Mouse (Mus musculus): ENCODE measurements at regions not wholly inside any gene's neighbourhood (a gene's known extent, or its start where the extent isn't known, plus 50 kb on each side); places are given as distances from the start of the nearest gene placed in this dataset.
A peak's percentile ranks its signal among the peaks of the same experiment; 100 is the strongest.

DNA sequence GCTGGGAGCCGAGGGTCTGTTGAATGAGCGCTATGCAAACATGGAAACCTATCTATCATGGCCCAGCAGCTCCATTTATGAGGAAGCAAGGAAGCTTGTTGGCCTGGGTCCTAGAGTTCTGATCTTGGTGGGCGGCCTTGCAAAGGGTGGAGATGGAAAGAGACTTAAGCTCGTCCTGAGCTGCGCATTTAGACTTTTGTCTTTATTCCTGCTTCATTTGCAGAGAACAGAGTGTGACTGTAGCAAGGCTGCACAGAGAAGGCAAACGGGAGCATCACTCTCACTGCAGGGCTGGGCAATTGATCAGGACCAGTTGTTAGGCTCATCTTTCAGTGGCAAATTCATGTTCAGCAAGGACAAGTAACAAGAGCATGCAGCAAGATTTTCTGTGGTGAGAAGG is 177.2 kb downstream of the Plod2 start:
- Histone ChIP-seq H3K36me3 (ENCODE audit: control insufficient read depth, insufficient read depth, low read length) (no peaks in the 10 kb centered on the region), H3K9me3 (replicated peaks; ENCODE audit: control insufficient read depth, low read length) (no peaks in the 10 kb centered on the region), H3K27ac (ENCODE audit: low read length) (no peak overlapping the region), H3K4me3 (replicated peaks; ENCODE audit: low read length) (no peak overlapping the region), H3K4me2 (ENCODE audit: low read depth, low read length) (no peak overlapping the region), H3K27me3 (ENCODE audit: control insufficient read depth, insufficient read depth, low read length) (no peaks in the 10 kb centered on the region), H3K9ac (ENCODE audit: low read length) (no peak overlapping the region), H3K4me1 (ENCODE audit: control insufficient read depth, insufficient read depth, low read length) (peaks cover 7% of the 10 kb centered on the region; the same call in 1 of the 2 replicates)
- WGBS = 47% methylated on average over 6 of the region's 6 CpGs
- ATAC-seq (ENCODE audit: insufficient read depth, low FRiP score) = no peak

DNA sequence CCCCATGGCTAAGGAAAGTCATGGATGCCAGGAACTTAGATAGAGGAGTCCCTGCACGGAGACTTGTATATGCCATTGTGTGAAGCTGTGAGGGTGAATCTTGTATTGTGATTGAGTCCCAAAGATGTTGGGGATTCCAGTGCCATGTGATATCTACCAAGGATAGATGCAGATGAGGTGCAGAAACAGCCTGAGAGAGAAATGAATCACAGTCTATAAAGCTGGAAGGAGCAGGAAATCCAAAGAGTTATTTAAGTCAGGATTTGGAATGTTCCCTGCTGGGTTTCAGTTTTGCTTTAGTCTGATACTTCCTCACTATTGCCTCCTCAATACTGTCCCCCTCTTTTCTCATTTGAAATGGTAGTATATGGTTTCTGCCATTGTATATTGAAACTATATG is 186.8 kb downstream of the Plod2 start:
- Histone ChIP-seq H3K4me1 (ENCODE audit: control insufficient read depth, insufficient read depth, low read length) (no peaks in the 10 kb centered on the region), H3K27ac (ENCODE audit: low read length) (no peak overlapping the region), H3K27me3 (ENCODE audit: control insufficient read depth, insufficient read depth, low read length) (no peaks in the 10 kb centered on the region), H3K4me3 (replicated peaks; ENCODE audit: low read length) (no peak overlapping the region), H3K9me3 (replicated peaks; ENCODE audit: control insufficient read depth, low read length) (no peaks in the 10 kb centered on the region), H3K9ac (ENCODE audit: low read length) (no peak overlapping the region), H3K4me2 (ENCODE audit: low read depth, low read length) (no peak overlapping the region), H3K36me3 (ENCODE audit: control insufficient read depth, insufficient read depth, low read length) (no peaks in the 10 kb centered on the region)
- ATAC-seq (ENCODE audit: insufficient read depth, low FRiP score) = no peak
- WGBS = 79% methylated on average over 1 of the region's 1 CpGs

GRCm38 (mm10) chr9:92731396-92731795 is 189.4 kb downstream of the Plod2 start:
- H3K4me1 ChIP-seq (ENCODE audit: control insufficient read depth, insufficient read depth, low read length) = no peaks in the 10 kb centered on the region
- no peak overlapping the region for H3K27ac ChIP-seq (ENCODE audit: low read length)
- H3K4me2 ChIP-seq (ENCODE audit: low read depth, low read length) = no peak overlapping the region
- H3K9me3 ChIP-seq (replicated peaks; ENCODE audit: control insufficient read depth, low read length) = no peaks in the 10 kb centered on the region
- 48% methylated on average over 3 of the region's 3 CpGs for WGBS
- no peak overlapping the region for H3K4me3 ChIP-seq (replicated peaks; ENCODE audit: low read length)
- H3K27me3 ChIP-seq (ENCODE audit: control insufficient read depth, insufficient read depth, low read length) = no peaks in the 10 kb centered on the region
- no peak for ATAC-seq (ENCODE audit: insufficient read depth, low FRiP score)
- no peak overlapping the region for H3K9ac ChIP-seq (ENCODE audit: low read length)
- no peaks in the 10 kb centered on the region for H3K36me3 ChIP-seq (ENCODE audit: control insufficient read depth, insufficient read depth, low read length)

GRCm38 (mm10) chr9:92767532-92767931 is 225.5 kb downstream of the Plod2 start:
- H3K4me3 ChIP-seq (replicated peaks; ENCODE audit: low read length) = no peak overlapping the region

DNA sequence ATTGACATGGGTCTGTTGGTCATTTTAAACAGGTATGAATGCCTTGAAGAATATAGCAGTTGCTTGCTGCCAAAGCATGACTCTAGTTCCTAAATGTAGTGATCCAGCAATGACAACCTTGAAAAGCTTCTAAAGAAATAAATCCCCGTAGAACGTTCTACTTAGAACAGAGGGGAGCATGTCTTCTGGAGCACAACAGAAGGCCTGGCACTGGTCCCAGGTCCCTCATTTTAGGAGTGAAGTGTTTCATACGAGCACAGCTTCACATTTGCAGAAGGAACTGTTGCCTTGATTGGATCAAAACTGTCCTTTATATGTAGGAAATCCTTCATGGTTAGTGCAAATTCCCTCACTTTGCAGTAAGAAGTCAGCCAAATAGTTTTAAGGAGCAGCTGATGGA is 226.4 kb downstream of the Plod2 start:
- no peak overlapping the region for H3K4me3 ChIP-seq (replicated peaks; ENCODE audit: low read length)
- WGBS = 68% methylated on average over 3 of the region's 3 CpGs
- no peaks in the 10 kb centered on the region for H3K9me3 ChIP-seq (replicated peaks; ENCODE audit: control insufficient read depth, low read length)
- ATAC-seq (ENCODE audit: insufficient read depth, low FRiP score) = no peak
- H3K27ac ChIP-seq (ENCODE audit: low read length) = no peak overlapping the region
- no peak overlapping the region for H3K4me2 ChIP-seq (ENCODE audit: low read depth, low read length)
- no peaks in the 10 kb centered on the region for H3K4me1 ChIP-seq (ENCODE audit: control insufficient read depth, insufficient read depth, low read length)
- no peaks in the 10 kb centered on the region for H3K36me3 ChIP-seq (ENCODE audit: control insufficient read depth, insufficient read depth, low read length)
- H3K9ac ChIP-seq (ENCODE audit: low read length) = no peak overlapping the region
- H3K27me3 ChIP-seq (ENCODE audit: control insufficient read depth, insufficient read depth, low read length) = no peaks in the 10 kb centered on the region

More at GRCm38 (mm10) chr9:92767532-92767931, 225.5 kb downstream of the Plod2 start:
- Histone ChIP-seq H3K36me3 (ENCODE audit: control insufficient read depth, insufficient read depth, low read length) (no peaks in the 10 kb centered on the region), H3K4me2 (ENCODE audit: low read depth, low read length) (no peak overlapping the region), H3K27ac (ENCODE audit: low read length) (no peak overlapping the region), H3K9me3 (replicated peaks; ENCODE audit: control insufficient read depth, low read length) (no peaks in the 10 kb centered on the region), H3K27me3 (ENCODE audit: control insufficient read depth, insufficient read depth, low read length) (no peaks in the 10 kb centered on the region), H3K4me1 (ENCODE audit: control insufficient read depth, insufficient read depth, low read length) (no peaks in the 10 kb centered on the region), H3K9ac (ENCODE audit: low read length) (no peak overlapping the region)
- ATAC-seq (ENCODE audit: insufficient read depth, low FRiP score) = no peak

- Histone ChIP-seq H3K27ac (ENCODE audit: low read length) (no peak overlapping the region), H3K4me3 (replicated peaks; ENCODE audit: low read length) (no peak overlapping the region), H3K27me3 (ENCODE audit: control insufficient read depth, insufficient read depth, low read length) (no peaks in the 10 kb centered on the region), H3K36me3 (ENCODE audit: control insufficient read depth, insufficient read depth, low read length) (no peaks in the 10 kb centered on the region), H3K9ac (ENCODE audit: low read length) (no peak overlapping the region), H3K4me1 (ENCODE audit: control insufficient read depth, insufficient read depth, low read length) (no peaks in the 10 kb centered on the region), H3K4me2 (ENCODE audit: low read depth, low read length) (no peak overlapping the region), H3K9me3 (replicated peaks; ENCODE audit: control insufficient read depth, low read length) (no peaks in the 10 kb centered on the region)
- ATAC-seq (ENCODE audit: insufficient read depth, low FRiP score) = no peak
- 58% methylated on average over 2 of the region's 2 CpGs for WGBS
These were observed 227.5 kb downstream of the Plod2 start for GRCm38 (mm10) chr9:92769528-92769927.

DNA sequence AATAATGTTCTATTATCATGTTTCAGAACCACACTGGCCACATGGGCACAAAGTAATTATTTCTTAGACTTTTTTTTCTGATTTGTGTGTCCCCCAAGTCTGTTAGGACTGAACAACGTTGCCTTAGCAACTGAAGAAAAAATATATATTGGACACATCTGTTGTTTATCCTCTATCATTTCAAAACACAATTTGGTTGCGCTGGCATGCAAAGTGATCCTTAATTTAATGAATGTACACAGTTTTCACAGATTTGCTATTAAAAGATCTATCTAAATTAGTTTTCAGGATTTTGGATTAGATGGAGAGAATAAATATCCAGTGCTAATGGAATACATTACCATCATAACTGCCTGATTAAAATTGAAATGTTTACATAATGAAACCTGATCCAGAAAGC is 229.0 kb downstream of the Plod2 start:
- WGBS = 76% methylated on average over 2 of the region's 2 CpGs

DNA sequence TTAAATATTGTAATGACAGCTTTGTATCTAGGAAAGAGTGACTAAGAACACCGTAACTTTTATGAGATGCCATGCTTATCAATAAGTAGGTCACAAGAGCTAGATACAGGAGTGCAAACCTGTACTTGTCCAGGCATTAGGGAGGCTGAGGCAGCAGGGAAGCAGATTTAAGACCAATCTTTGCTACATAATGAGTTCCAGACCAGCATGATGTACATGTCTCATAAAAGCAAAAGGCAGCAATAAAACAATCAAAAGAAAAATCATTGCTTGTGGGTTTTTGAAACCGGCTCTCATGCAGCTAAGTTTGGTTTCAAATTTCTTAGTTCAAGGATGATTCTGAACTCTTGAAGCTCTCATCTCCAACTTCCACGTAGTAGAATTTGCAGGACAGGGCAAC is 229.7 kb downstream of the Plod2 start:
- Histone ChIP-seq H3K4me2 (ENCODE audit: low read depth, low read length) (no peak overlapping the region), H3K27me3 (ENCODE audit: control insufficient read depth, insufficient read depth, low read length) (no peaks in the 10 kb centered on the region), H3K27ac (ENCODE audit: low read length) (no peak overlapping the region), H3K9me3 (replicated peaks; ENCODE audit: control insufficient read depth, low read length) (no peaks in the 10 kb centered on the region), H3K9ac (ENCODE audit: low read length) (no peak overlapping the region), H3K4me1 (ENCODE audit: control insufficient read depth, insufficient read depth, low read length) (no peaks in the 10 kb centered on the region), H3K36me3 (ENCODE audit: control insufficient read depth, insufficient read depth, low read length) (no peaks in the 10 kb centered on the region), H3K4me3 (replicated peaks; ENCODE audit: low read length) (no peak overlapping the region)
- 62% methylated on average over 3 of the region's 3 CpGs for WGBS
- no peak for ATAC-seq (ENCODE audit: insufficient read depth, low FRiP score)

More for the DNA sequence above, 229.0 kb downstream of the Plod2 start:
- Histone ChIP-seq H3K4me3 (replicated peaks; ENCODE audit: low read length) (no peak overlapping the region), H3K27ac (ENCODE audit: low read length) (no peak overlapping the region), H3K4me1 (ENCODE audit: control insufficient read depth, insufficient read depth, low read length) (no peaks in the 10 kb centered on the region), H3K27me3 (ENCODE audit: control insufficient read depth, insufficient read depth, low read length) (no peaks in the 10 kb centered on the region), H3K36me3 (ENCODE audit: control insufficient read depth, insufficient read depth, low read length) (no peaks in the 10 kb centered on the region), H3K9ac (ENCODE audit: low read length) (no peak overlapping the region), H3K9me3 (replicated peaks; ENCODE audit: control insufficient read depth, low read length) (no peaks in the 10 kb centered on the region), H3K4me2 (ENCODE audit: low read depth, low read length) (no peak overlapping the region)
- no peak for ATAC-seq (ENCODE audit: insufficient read depth, low FRiP score)

DNA sequence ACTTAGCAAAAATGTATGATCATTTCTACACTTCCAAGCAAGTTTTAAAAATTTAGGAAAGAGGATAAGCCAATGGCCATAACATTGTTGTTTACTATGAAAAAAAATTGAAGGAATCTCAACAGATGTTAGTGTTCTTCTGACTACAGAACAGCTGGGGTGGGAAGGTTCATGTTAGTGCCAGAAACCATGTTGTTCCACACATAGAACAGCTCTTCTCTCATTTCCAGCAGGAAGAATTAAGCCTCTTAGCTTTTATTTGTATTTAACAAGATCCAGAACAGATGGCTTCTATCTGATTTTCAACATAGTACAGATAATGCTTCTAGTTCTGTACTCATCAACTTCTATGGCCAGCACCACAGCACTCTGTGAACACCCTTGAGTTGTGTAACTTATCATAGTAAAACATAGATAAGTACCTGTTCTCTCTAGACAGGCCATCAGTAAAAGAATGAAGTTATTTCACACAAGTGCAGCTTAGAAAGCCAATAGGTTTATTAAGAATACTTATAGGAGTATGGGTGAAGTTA is 241.0 kb downstream of the Plod2 start:
- peak; percentile 66; the same call in 1 of the 2 replicates for ATAC-seq (ENCODE audit: insufficient read depth, low FRiP score)
- Histone ChIP-seq H3K4me3 (replicated peaks; ENCODE audit: low read length) (no peak overlapping the region), H3K9ac (ENCODE audit: low read length) (no peak overlapping the region), H3K4me2 (ENCODE audit: low read depth, low read length) (no peak overlapping the region), H3K36me3 (ENCODE audit: control insufficient read depth, insufficient read depth, low read length) (no peaks in the 10 kb centered on the region), H3K27ac (ENCODE audit: low read length) (no peak overlapping the region), H3K9me3 (replicated peaks; ENCODE audit: control insufficient read depth, low read length) (no peaks in the 10 kb centered on the region), H3K4me1 (ENCODE audit: control insufficient read depth, insufficient read depth, low read length) (no peaks in the 10 kb centered on the region), H3K27me3 (ENCODE audit: control insufficient read depth, insufficient read depth, low read length) (no peaks in the 10 kb centered on the region)

- Histone ChIP-seq H3K4me3 (replicated peaks; ENCODE audit: low read length) (no peak overlapping the region), H3K36me3 (ENCODE audit: control insufficient read depth, insufficient read depth, low read length) (no peaks in the 10 kb centered on the region), H3K4me1 (ENCODE audit: control insufficient read depth, insufficient read depth, low read length) (no peaks in the 10 kb centered on the region), H3K4me2 (ENCODE audit: low read depth, low read length) (no peak overlapping the region), H3K27me3 (ENCODE audit: control insufficient read depth, insufficient read depth, low read length) (no peaks in the 10 kb centered on the region), H3K27ac (ENCODE audit: low read length) (no peak overlapping the region), H3K9me3 (replicated peaks; ENCODE audit: control insufficient read depth, low read length) (no peaks in the 10 kb centered on the region), H3K9ac (ENCODE audit: low read length) (no peak overlapping the region)
- ATAC-seq (ENCODE audit: insufficient read depth, low FRiP score) = no peak
- WGBS = 35% methylated on average over 1 of the region's 1 CpGs
These were observed 257.7 kb downstream of the Plod2 start for GRCm38 (mm10) chr9:92799695-92800094.

Measured in stomach, embryonic 16.5 days (tissue).